Mouse (Mus musculus) embryonic facial prominence, embryonic 12.5 days (tissue): ENCODE measurements around the gene Sbf1. TPM values are rescaled to one million over a fixed set of nuclear protein-coding genes. Genes with fewer than 3 reads are reported as not detected.
A peak's percentile ranks its signal among the peaks of the same experiment; 100 is the strongest.

ENCODE experiments used
- ATAC-seq: fragments of 200-750 bp; cut with Nextera tagmentation; 2 replicates; pipeline ENCODE4 v1.8.0; 2017; ENCODE audit not compliant: insufficient number of reproducible peaks, insufficient read depth, low FRiP score, low TSS enrichment
- H3K27ac ChIP-seq: fragments of 300-500 bp; sonication (generic); 2 replicates; pipeline ENCODE4 v1.5.1; 2016; ENCODE audit warnings: mild to moderate bottlenecking
- H3K27me3 ChIP-seq: fragments of 300-500 bp; sonication (generic); 2 replicates; pipeline ENCODE4 v1.6.1; 2016; ENCODE audit warnings: mild to moderate bottlenecking, moderate library complexity
- H3K36me3 ChIP-seq: fragments of 300-500 bp; sonication (generic); 2 replicates; pipeline ENCODE4 v1.6.1; 2016; ENCODE audit warnings: mild to moderate bottlenecking
- H3K4me1 ChIP-seq: fragments of 300-500 bp; sonication (generic); 2 replicates; pipeline ENCODE4 v1.6.1; 2016
- H3K4me2 ChIP-seq: fragments of 300-500 bp; sonication (generic); replicated peaks from 2 replicates; pipeline ENCODE4 v1.6.1; 2016; ENCODE audit warnings: mild to moderate bottlenecking, moderate library complexity
- H3K4me3 ChIP-seq: fragments of 300-500 bp; sonication (generic); 2 replicates; pipeline ENCODE4 v1.5.1; 2016; ENCODE audit warnings: mild to moderate bottlenecking
- H3K9ac ChIP-seq: fragments of 300-500 bp; sonication (generic); 2 replicates; pipeline ENCODE4 v1.6.1; 2016; ENCODE audit warnings: mild to moderate bottlenecking, moderate library complexity
- H3K9me3 ChIP-seq: fragments of 300-500 bp; sonication (generic); 2 replicates; pipeline ENCODE4 v1.6.1; 2016; ENCODE audit warnings: mild to moderate bottlenecking, moderate library complexity
- WGBS: fragments of 180-500 bp; shearing (Covaris S2); methylation state at CpG from one replicate; pipeline ENCODE4 v1.1.7; 2016; 5-methylcytosine and 5-hydroxymethylcytosine counted together
- polyA plus RNA-seq: library from polyadenylated mRNA; unstranded; fragments of >200 nt; fragmentation: Nextera tagmentation; extraction: Ambion mirVana; gene quantifications from 2 replicates; pipeline ENCODE4 v1.2.1, GENCODE M21; 2016

Gene Sbf1
- polyA plus RNA-seq, result 60.9 and 61.6 TPM in 2 replicates

DNA sequence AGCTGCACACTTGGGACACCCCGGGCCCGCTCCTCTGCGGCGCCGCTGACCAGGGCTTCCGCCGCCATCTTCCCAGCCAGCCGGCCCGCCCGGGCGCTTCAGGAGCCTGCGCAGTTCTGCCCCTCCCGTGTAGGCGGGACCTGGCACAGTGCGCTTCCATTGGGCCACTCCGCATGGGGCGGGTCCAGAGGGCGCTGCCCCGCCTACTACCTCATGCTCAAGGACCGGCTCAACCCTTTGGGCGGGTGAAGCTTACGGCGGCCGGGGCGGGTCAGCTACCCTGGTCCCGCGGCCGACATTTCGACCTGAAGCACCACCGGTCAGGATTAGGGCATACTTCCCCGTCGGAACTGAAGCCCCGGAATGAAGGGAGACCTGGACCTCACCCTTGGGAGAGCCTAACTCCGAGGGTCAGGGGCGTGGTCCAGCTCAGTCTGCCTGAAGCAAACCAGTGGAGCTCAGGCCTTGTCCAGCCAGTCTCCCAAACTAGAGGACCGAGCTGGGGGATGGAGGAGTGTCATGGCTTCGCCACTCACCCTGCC, at the start of gene Sbf1:
TSS of gene Sbf1 (minus strand) at position 122 of the 542 bp plus-strand sequence.
- Histone ChIP-seq H3K27me3 (no peaks in the 10 kb centered on the region), H3K9me3 (no peaks in the 10 kb centered on the region), H3K36me3 (no peaks in the 10 kb centered on the region), H3K4me1 (peaks cover 19% of the 10 kb centered on the region), H3K9ac (peak within 1 kb of the TSS; percentile 90), H3K4me2 (peak within 1 kb of the TSS; percentile 72), H3K27ac (no peak within 1 kb of the TSS), H3K4me3 (peak within 1 kb of the TSS; percentile 97)
- peak; percentile 99 for ATAC-seq
- under 1% methylated on average over 37 of the region's 37 CpGs for whole genome bisulfite sequencing

DNA sequence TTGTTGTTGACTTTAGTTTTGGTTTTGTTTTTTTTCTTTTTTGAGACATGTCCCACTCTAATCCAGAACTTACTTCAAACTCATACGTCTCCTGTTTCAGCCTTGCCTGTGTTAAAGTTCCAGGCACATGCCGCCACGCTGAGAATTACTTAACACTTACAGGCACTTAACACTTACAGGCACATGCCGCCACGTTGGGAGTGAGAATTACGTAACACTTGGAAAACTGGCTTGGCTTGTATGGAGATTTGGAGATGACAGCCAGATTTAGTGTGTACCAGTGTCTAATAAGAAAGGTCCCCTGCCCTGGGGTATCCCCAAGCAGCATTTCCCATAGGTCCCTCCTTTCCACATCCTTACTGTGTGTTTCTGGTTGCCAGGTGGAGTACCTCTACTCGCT, 47.9 kb upstream of the Sbf1 start:
- no peaks in the 10 kb centered on the region for H3K27me3 ChIP-seq
- H3K9me3 ChIP-seq, result no peaks in the 10 kb centered on the region
- no peak overlapping the region for H3K4me3 ChIP-seq
- no peak overlapping the region for H3K9ac ChIP-seq
- H3K27ac ChIP-seq, result no peak overlapping the region
- no peak overlapping the region for H3K4me2 ChIP-seq
- 93% methylated on average over 7 of the region's 7 CpGs for WGBS
- H3K4me1 ChIP-seq, result peaks cover 9% of the 10 kb centered on the region
- ATAC-seq, result no peak
- H3K36me3 ChIP-seq, result peaks cover 80% of the 10 kb centered on the region

GRCm38 (mm10) chr15:89358784-89359183, 43.7 kb upstream of the Sbf1 start:
- Histone ChIP-seq H3K27ac (no peak overlapping the region), H3K4me3 (no peak overlapping the region), H3K27me3 (no peaks in the 10 kb centered on the region), H3K9ac (no peak overlapping the region), H3K9me3 (no peaks in the 10 kb centered on the region), H3K4me2 (no peak overlapping the region), H3K4me1 (peaks cover 30% of the 10 kb centered on the region), H3K36me3 (peaks cover 38% of the 10 kb centered on the region)
- no peak for ATAC-seq
- WGBS, result 90% methylated on average over 3 of the region's 3 CpGs

DNA sequence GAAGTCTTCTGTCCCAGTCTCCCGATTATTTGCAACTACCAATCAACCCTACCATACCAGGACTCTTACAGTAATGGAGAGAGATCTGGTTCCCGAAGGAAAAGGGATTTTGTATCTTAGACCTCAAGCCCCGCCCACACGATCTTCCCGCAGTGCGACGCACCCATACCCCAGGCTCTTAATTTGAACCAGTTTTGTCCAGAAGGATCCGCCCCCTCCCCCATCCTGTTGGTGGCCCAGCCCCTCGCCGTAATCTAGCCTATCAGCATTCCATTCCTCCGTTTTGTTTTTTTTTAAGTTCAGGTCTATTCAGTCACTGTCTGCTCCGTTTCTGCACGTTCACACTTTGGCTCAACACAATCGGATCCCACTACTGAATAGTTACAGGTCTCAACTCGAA, 41.3 kb upstream of the Sbf1 start:
- Histone ChIP-seq H3K4me1 (peaks cover 33% of the 10 kb centered on the region), H3K4me2 (peak overlapping the region; percentile 70), H3K27ac (peak overlapping the region; percentile 92), H3K9me3 (no peaks in the 10 kb centered on the region), H3K9ac (peak overlapping the region; percentile 82), H3K4me3 (peak overlapping the region; percentile 72), H3K27me3 (no peaks in the 10 kb centered on the region), H3K36me3 (peaks cover 38% of the 10 kb centered on the region)
- WGBS, result under 1% methylated on average over 15 of the region's 15 CpGs
- ATAC-seq, result peak; percentile 75

DNA sequence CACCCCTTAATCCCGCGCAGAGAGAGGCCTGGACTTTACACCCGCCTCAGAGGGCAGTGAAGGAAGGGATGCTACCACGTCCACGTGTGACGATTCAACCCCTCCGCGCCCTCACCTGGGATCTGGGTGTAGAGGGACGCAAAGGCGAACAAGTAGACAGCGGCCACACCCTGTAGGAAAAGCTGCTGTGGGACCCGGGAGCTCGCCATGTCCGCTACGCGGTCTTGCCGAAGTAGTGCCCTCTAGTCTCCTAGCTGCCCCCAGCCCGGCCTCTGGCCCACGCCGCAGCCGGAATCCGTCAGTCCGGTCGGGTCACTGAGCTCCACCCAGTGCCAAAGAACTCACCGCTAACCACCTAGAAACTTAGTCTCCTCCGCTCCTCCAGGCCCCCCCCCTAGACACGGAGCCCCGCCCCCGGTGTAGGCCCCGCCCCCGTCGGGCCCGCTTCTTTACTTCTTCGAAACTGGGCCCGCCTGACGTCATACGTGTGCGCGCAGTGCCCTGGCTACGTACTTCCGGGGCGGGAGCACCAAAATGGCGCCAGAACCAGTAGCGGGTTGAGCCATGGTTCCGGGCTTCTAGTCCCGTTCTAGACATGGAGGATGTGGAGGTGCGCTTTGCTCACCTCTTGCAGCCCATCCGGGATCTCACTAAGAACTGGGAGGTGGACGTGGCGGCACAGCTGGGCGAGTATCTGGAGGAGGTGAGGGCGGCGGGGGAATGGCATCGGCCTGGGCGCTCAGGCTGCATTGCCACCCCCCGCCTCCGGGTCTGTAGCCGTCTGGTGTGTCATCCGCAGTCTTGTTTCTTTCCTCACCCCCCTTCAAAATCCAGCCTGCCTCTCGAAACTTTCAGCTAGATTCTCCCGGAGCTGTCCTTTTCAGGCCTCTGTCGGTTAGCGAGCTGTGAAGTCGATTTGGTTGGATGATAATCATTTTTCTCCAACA, 40.4 kb upstream of the Sbf1 start, which contains the start of the genes Lmf2 and Ncaph2:
TSS of gene Lmf2 (minus strand) at position 419 of the 947 bp plus-strand sequence.
TSS of gene Ncaph2 (plus strand) at position 479 of the 947 bp plus-strand sequence.
- peaks cover 38% of the 10 kb centered on the region for H3K36me3 ChIP-seq
- peak within 1 kb of the TSS; percentile 82 for H3K9ac ChIP-seq
- no peaks in the 10 kb centered on the region for H3K9me3 ChIP-seq
- H3K27ac ChIP-seq, result peak within 1 kb of the TSS; percentile 92
- no peaks in the 10 kb centered on the region for H3K27me3 ChIP-seq
- WGBS, result under 1% methylated on average over 64 of the region's 64 CpGs
- H3K4me2 ChIP-seq, result peak within 1 kb of the TSS; percentile 70
- H3K4me1 ChIP-seq, result peaks cover 33% of the 10 kb centered on the region
- peak within 1 kb of the TSS; percentile 72 for H3K4me3 ChIP-seq
- ATAC-seq, result peak; percentile 73

GRCm38 (mm10) chr15:89354455-89354854, 39.3 kb upstream of the Sbf1 start:
- H3K36me3 ChIP-seq, result peaks cover 37% of the 10 kb centered on the region
- H3K4me2 ChIP-seq, result peak overlapping the region; percentile 70
- no peak overlapping the region for H3K27ac ChIP-seq
- no peaks in the 10 kb centered on the region for H3K27me3 ChIP-seq
- ATAC-seq, result no peak
- H3K4me1 ChIP-seq, result peaks cover 33% of the 10 kb centered on the region
- H3K9me3 ChIP-seq, result no peaks in the 10 kb centered on the region
- 78% methylated on average over 7 of the region's 7 CpGs for WGBS
- H3K4me3 ChIP-seq, result peak overlapping the region; percentile 72
- H3K9ac ChIP-seq, result peak overlapping the region; percentile 82

DNA sequence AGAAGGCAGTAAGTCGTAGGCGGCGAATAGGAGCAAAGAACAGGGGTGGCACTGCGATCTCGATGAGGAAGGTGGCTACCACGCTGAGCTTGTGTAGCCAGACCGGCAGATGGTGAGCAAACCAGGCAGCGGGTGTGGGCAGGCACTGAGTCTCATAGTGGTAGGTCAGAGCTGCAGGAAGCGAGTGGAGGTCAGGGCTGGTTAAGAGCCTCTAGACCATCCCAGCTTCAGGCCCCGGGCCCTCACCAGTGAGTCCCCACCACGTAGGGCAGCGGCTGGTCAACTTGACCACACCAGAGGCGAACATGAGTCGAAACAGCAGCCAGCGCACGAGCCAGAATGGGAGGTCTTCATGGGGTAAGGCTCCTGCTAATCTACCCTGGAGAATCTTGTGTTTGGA, 38.7 kb upstream of the Sbf1 start:
- H3K9ac ChIP-seq, result no peak overlapping the region
- H3K27me3 ChIP-seq, result no peaks in the 10 kb centered on the region
- 0 out of 2 replicates have a peak overlapping the region, but pooled peaks have one; percentile 72 for H3K4me3 ChIP-seq
- no peak overlapping the region for H3K4me2 ChIP-seq
- peaks cover 37% of the 10 kb centered on the region for H3K36me3 ChIP-seq
- peaks cover 29% of the 10 kb centered on the region for H3K4me1 ChIP-seq
- WGBS, result 94% methylated on average over 16 of the region's 16 CpGs
- H3K9me3 ChIP-seq, result no peaks in the 10 kb centered on the region
- ATAC-seq, result no peak
- no peak overlapping the region for H3K27ac ChIP-seq

GRCm38 (mm10) chr15:89352795-89353194, 37.7 kb upstream of the Sbf1 start:
- 95% methylated on average over 12 of the region's 12 CpGs for WGBS
- H3K9me3 ChIP-seq, result no peaks in the 10 kb centered on the region
- no peak overlapping the region for H3K9ac ChIP-seq
- no peak overlapping the region for H3K4me3 ChIP-seq
- H3K4me2 ChIP-seq, result no peak overlapping the region
- H3K36me3 ChIP-seq, result peaks cover 37% of the 10 kb centered on the region
- no peak overlapping the region for H3K27ac ChIP-seq
- no peaks in the 10 kb centered on the region for H3K27me3 ChIP-seq
- ATAC-seq, result no peak
- H3K4me1 ChIP-seq, result peaks cover 22% of the 10 kb centered on the region

- no peak overlapping the region for H3K4me2 ChIP-seq
- H3K9me3 ChIP-seq, result no peaks in the 10 kb centered on the region
- H3K36me3 ChIP-seq, result peaks cover 37% of the 10 kb centered on the region
- H3K27ac ChIP-seq, result no peak overlapping the region
- ATAC-seq, result no peak
- H3K27me3 ChIP-seq, result no peaks in the 10 kb centered on the region
- no peak overlapping the region for H3K9ac ChIP-seq
- 95% methylated on average over 14 of the region's 14 CpGs for WGBS
- no peak overlapping the region for H3K4me3 ChIP-seq
- peaks cover 16% of the 10 kb centered on the region for H3K4me1 ChIP-seq
These were observed 36.9 kb upstream of the Sbf1 start for GRCm38 (mm10) chr15:89352054-89352453.

GRCm38 (mm10) chr15:89351302-89351701, 36.2 kb upstream of the Sbf1 start:
- no peaks in the 10 kb centered on the region for H3K27me3 ChIP-seq
- H3K9ac ChIP-seq, result no peak overlapping the region
- H3K36me3 ChIP-seq, result peaks cover 37% of the 10 kb centered on the region
- H3K4me2 ChIP-seq, result no peak overlapping the region
- H3K4me1 ChIP-seq, result peaks cover 14% of the 10 kb centered on the region
- H3K27ac ChIP-seq, result no peak overlapping the region
- WGBS, result 90% methylated on average over 15 of the region's 15 CpGs
- ATAC-seq, result no peak
- H3K9me3 ChIP-seq, result no peaks in the 10 kb centered on the region
- H3K4me3 ChIP-seq, result no peak overlapping the region

GRCm38 (mm10) chr15:89350447-89350846, 35.3 kb upstream of the Sbf1 start:
- Histone ChIP-seq H3K4me2 (no peak overlapping the region), H3K9me3 (no peaks in the 10 kb centered on the region)
- WGBS, result 79% methylated on average over 5 of the region's 5 CpGs

DNA sequence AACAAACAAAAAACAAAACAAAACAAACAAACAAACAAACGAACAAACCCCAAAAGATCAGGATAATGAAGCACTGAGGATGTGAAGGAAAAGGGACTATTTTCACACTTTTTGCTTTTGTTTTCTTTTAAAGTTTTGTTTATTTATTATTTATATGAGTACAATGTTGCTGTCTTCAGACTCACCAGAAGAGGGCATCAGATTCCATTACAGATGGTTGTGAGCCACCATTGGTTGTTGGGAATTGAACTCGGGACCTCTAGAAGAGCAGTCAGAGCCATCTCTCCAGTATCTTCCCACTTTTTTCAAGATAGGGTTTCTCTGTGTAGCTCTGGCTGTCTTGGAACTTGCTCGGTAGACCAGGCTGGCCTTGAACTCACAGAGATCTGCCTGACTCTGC, 28.2 kb upstream of the Sbf1 start:
- WGBS, result 87% methylated on average over 3 of the region's 3 CpGs
- H3K4me1 ChIP-seq, result no peaks in the 10 kb centered on the region
- no peak for ATAC-seq
- no peaks in the 10 kb centered on the region for H3K27me3 ChIP-seq
- no peaks in the 10 kb centered on the region for H3K9me3 ChIP-seq
- H3K36me3 ChIP-seq, result no peaks in the 10 kb centered on the region
- no peak overlapping the region for H3K4me3 ChIP-seq
- no peak overlapping the region for H3K4me2 ChIP-seq
- no peak overlapping the region for H3K9ac ChIP-seq
- no peak overlapping the region for H3K27ac ChIP-seq

More at GRCm38 (mm10) chr15:89350447-89350846, 35.3 kb upstream of the Sbf1 start:
- peaks cover 14% of the 10 kb centered on the region for H3K4me1 ChIP-seq
- H3K9ac ChIP-seq, result no peak overlapping the region
- peaks cover 37% of the 10 kb centered on the region for H3K36me3 ChIP-seq
- no peaks in the 10 kb centered on the region for H3K27me3 ChIP-seq
- ATAC-seq, result no peak
- no peak overlapping the region for H3K27ac ChIP-seq
- H3K4me3 ChIP-seq, result no peak overlapping the region
